Mouse (Mus musculus): ENCODE results near the gene Anp32a. TPM values are rescaled to one million over a fixed set of nuclear protein-coding genes. Genes with fewer than 3 reads are reported as not detected.

The Anp32a gene
- polyA plus RNA-seq, 1 experiment from 2014 or later = 292 TPM

DNA sequence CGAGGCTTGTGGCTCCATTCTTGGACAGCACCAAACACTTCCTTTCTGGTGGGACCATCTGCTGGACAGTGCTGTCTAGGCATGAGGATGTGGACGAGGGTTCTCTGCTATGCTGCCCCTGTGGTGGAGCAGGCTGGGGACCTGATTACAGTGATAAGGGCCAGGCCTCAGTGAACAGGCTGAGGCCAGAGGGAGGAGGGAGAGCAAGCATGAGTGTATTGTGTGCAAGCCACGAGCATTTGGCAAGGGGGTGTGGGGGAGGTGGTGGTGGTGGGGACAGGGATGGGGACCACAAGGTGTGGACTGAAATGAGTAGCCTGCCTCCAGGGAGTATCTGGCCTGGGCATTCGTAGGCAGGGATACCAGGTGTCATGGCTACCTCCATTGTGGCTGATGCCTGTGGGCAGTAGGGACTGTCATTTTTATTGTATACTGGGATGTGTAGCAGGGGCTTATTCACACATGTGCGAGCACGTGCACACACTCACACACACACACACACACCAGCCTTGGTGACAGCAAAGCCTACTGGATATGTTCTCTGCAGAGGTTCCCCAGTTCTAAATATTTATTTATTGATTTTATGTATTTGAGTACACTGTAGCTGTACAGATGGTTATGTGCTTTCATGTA lies 29.7 kb downstream of the Anp32a start:
- WGBS = 69% methylated on average over 6 of the region's 6 CpGs
- H3K9me3 ChIP-seq = no peaks in the 10 kb centered on the region
- H3K27ac ChIP-seq = no peak overlapping the region
- no peak for ATAC-seq (ENCODE audit: insufficient number of reproducible peaks, insufficient read depth, low FRiP score, low TSS enrichment, low read depth)
- no peak overlapping the region for H3K4me3 ChIP-seq
- H3K4me1 ChIP-seq = peaks cover 51% of the 10 kb centered on the region
- H3K9ac ChIP-seq = no peak overlapping the region
- H3K27me3 ChIP-seq = no peaks in the 10 kb centered on the region
- peaks cover 44% of the 10 kb centered on the region for H3K36me3 ChIP-seq
- no peak overlapping the region for H3K4me2 ChIP-seq

GRCm38 (mm10) chr9:62371745-62372555 lies 30.9 kb downstream of the Anp32a start:
- no peak overlapping the region for H3K4me3 ChIP-seq
- H3K4me2 ChIP-seq = no peak overlapping the region
- WGBS = 65% methylated on average over 16 of the region's 16 CpGs
- peaks cover 40% of the 10 kb centered on the region for H3K4me1 ChIP-seq
- peaks cover 56% of the 10 kb centered on the region for H3K36me3 ChIP-seq
- H3K27ac ChIP-seq = no peak overlapping the region; the same call in 1 of the 2 replicates
- H3K9ac ChIP-seq = no peak overlapping the region
- ATAC-seq (ENCODE audit: insufficient number of reproducible peaks, insufficient read depth, low FRiP score, low TSS enrichment, low read depth) = no peak
- H3K27me3 ChIP-seq = no peaks in the 10 kb centered on the region
- no peaks in the 10 kb centered on the region for H3K9me3 ChIP-seq

GRCm38 (mm10) chr9:62372556-62373221 lies 31.6 kb downstream of the Anp32a start:
- peaks cover 63% of the 10 kb centered on the region for H3K36me3 ChIP-seq
- H3K4me2 ChIP-seq = no peak overlapping the region
- no peak overlapping the region for H3K4me3 ChIP-seq
- no peak overlapping the region for H3K27ac ChIP-seq
- ATAC-seq (ENCODE audit: insufficient number of reproducible peaks, insufficient read depth, low FRiP score, low TSS enrichment, low read depth) = no peak
- no peaks in the 10 kb centered on the region for H3K27me3 ChIP-seq
- 85% methylated on average over 9 of the region's 9 CpGs for WGBS
- no peak overlapping the region for H3K9ac ChIP-seq
- peaks cover 32% of the 10 kb centered on the region for H3K4me1 ChIP-seq
- H3K9me3 ChIP-seq = no peaks in the 10 kb centered on the region

GRCm38 (mm10) chr9:62373222-62374123 lies 32.4 kb downstream of the Anp32a start:
- H3K36me3 ChIP-seq = peaks cover 70% of the 10 kb centered on the region

GRCm38 (mm10) chr9:62374276-62374675 lies 33.2 kb downstream of the Anp32a start:
- Histone ChIP-seq H3K36me3 (peaks cover 73% of the 10 kb centered on the region), H3K4me1 (peaks cover 16% of the 10 kb centered on the region), H3K9me3 (no peaks in the 10 kb centered on the region), H3K9ac (no peak overlapping the region), H3K27me3 (no peaks in the 10 kb centered on the region), H3K4me2 (no peak overlapping the region), H3K4me3 (no peak overlapping the region), H3K27ac (no peak overlapping the region)
- 78% methylated on average over 3 of the region's 3 CpGs for WGBS
- no peak for ATAC-seq (ENCODE audit: insufficient number of reproducible peaks, insufficient read depth, low FRiP score, low TSS enrichment, low read depth)

More at GRCm38 (mm10) chr9:62373222-62374123, 32.4 kb downstream of the Anp32a start:
- Histone ChIP-seq H3K9me3 (no peaks in the 10 kb centered on the region), H3K4me2 (no peak overlapping the region), H3K4me3 (no peak overlapping the region), H3K27me3 (no peaks in the 10 kb centered on the region), H3K27ac (no peak overlapping the region), H3K9ac (no peak overlapping the region), H3K4me1 (peaks cover 24% of the 10 kb centered on the region)
- WGBS = 66% methylated on average over 18 of the region's 18 CpGs
- no peak for ATAC-seq (ENCODE audit: insufficient number of reproducible peaks, insufficient read depth, low FRiP score, low TSS enrichment, low read depth)

GRCm38 (mm10) chr9:62377897-62378296 lies 36.8 kb downstream of the Anp32a start:
- Histone ChIP-seq H3K4me3 (no peak overlapping the region), H3K9ac (no peak overlapping the region), H3K27ac (no peak overlapping the region), H3K27me3 (no peaks in the 10 kb centered on the region), H3K4me2 (no peak overlapping the region), H3K4me1 (peaks cover 7% of the 10 kb centered on the region), H3K36me3 (peaks cover 71% of the 10 kb centered on the region), H3K9me3 (no peaks in the 10 kb centered on the region)
- no peak for ATAC-seq (ENCODE audit: insufficient number of reproducible peaks, insufficient read depth, low FRiP score, low TSS enrichment, low read depth)
- 93% methylated on average over 10 of the region's 10 CpGs for WGBS

DNA sequence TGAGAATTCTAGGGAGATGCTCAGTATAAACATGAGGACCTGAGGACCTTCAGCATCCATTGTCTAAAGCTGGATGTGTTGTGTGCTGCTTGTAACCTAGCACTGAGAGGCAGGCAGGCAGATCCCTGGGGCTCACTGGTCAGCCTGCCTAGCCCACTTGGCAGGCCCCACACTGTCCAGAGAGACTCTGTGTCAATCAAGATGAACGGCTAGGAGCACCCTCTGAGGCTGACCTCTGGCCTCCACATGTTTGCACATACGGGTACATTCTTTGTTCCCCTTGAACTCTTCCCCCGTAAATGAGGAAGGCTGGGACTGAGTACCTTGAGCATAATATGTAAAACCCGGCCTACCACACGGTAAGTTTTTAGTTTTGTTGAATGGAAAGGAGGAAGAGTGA lies 39.3 kb downstream of the Anp32a start:
- Histone ChIP-seq H3K9ac (no peak overlapping the region), H3K27ac (no peak overlapping the region), H3K36me3 (peaks cover 48% of the 10 kb centered on the region), H3K4me3 (no peak overlapping the region), H3K4me1 (peaks cover 7% of the 10 kb centered on the region), H3K9me3 (no peaks in the 10 kb centered on the region), H3K27me3 (no peaks in the 10 kb centered on the region), H3K4me2 (no peak overlapping the region)
- 61% methylated on average over 5 of the region's 5 CpGs for WGBS
- ATAC-seq (ENCODE audit: insufficient number of reproducible peaks, insufficient read depth, low FRiP score, low TSS enrichment, low read depth) = no peak

DNA sequence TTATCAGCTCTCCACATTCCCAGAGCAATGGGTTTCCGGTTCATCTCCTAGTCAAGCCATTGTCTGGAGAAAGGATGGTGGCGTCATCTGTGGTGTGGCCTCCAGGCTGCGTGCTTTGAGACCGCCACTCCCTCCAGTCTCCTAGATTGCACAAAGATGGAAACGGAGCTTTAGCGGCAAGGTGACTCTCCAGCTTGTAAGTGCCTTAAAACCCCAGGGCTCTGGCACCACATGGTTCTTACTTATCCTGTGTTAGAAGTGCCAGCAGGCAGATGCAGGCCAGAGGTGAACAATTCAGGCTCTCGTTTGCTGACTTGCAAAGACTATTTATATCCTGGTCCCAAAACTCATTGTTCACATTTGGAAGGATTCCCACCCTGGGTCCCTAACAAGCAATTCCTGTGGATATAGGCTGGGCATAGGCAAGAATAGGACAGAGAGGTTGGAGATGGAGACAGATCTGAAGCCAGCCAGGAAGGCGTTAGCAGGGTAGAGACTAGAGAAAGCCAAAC lies 40.4 kb downstream of the Anp32a start:
- Histone ChIP-seq H3K4me1 (peaks cover 7% of the 10 kb centered on the region), H3K36me3 (peaks cover 37% of the 10 kb centered on the region), H3K4me2 (no peak overlapping the region), H3K9ac (no peak overlapping the region), H3K9me3 (no peaks in the 10 kb centered on the region), H3K27ac (no peak overlapping the region), H3K27me3 (no peaks in the 10 kb centered on the region), H3K4me3 (no peak overlapping the region)
- WGBS = 59% methylated on average over 8 of the region's 8 CpGs
- ATAC-seq (ENCODE audit: insufficient number of reproducible peaks, insufficient read depth, low FRiP score, low TSS enrichment, low read depth) = no peak

DNA sequence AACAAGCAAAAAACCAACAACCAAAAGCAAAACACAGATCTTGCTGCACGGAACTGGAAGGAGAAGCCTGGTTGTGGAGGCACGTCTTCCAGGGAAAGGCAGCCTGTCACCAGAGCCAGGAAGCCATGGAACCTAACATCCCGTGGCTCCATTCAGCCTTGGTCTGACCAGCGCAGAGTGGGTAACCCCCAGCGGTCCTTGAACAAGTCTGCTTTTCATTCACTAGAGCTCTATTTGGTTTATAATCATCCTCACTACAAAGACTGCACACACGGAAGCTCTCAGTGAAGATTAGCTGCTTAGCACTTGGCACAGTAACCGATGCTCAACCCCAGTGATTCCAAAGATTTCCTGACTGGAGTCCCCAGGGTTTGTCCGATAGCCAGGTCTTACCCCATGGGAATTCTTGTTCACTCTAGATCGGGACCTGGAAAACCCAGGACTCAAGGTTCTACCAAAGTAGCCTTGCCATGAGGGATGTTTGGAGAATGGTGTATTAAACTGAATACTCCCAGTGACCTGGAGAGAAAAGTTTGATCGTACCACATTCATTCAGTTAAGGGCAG lies 41.5 kb downstream of the Anp32a start:
- Histone ChIP-seq H3K27me3 (no peaks in the 10 kb centered on the region), H3K4me2 (no peak overlapping the region), H3K9ac (no peak overlapping the region), H3K27ac (no peak overlapping the region), H3K9me3 (no peaks in the 10 kb centered on the region), H3K4me1 (peaks cover 7% of the 10 kb centered on the region), H3K4me3 (no peak overlapping the region), H3K36me3 (peaks cover 26% of the 10 kb centered on the region)
- no peak for ATAC-seq (ENCODE audit: insufficient number of reproducible peaks, insufficient read depth, low FRiP score, low TSS enrichment, low read depth)
- 76% methylated on average over 10 of the region's 10 CpGs for WGBS

GRCm38 (mm10) chr9:62385062-62385461 lies 44.0 kb downstream of the Anp32a start:
- Histone ChIP-seq H3K4me2 (no peak overlapping the region), H3K27ac (no peak overlapping the region), H3K4me3 (no peak overlapping the region), H3K36me3 (peaks cover 7% of the 10 kb centered on the region), H3K4me1 (peaks cover 7% of the 10 kb centered on the region), H3K27me3 (no peaks in the 10 kb centered on the region), H3K9ac (no peak overlapping the region), H3K9me3 (no peaks in the 10 kb centered on the region)
- no peak for ATAC-seq (ENCODE audit: insufficient number of reproducible peaks, insufficient read depth, low FRiP score, low TSS enrichment, low read depth)
- 86% methylated on average over 6 of the region's 6 CpGs for whole genome bisulfite sequencing

Data from embryonic facial prominence, embryonic 13.5 days (tissue).